Mouse (Mus musculus) adrenal gland, postnatal 14 days (tissue): ENCODE measurements around the gene Gtf3c5. TPM values are rescaled to one million over a fixed set of nuclear protein-coding genes. Genes with fewer than 3 reads are reported as not detected.
A peak's percentile ranks its signal among the peaks of the same experiment; 100 is the strongest.

ENCODE experiments used
- DNase-seq: peaks from one replicate; pipeline ENCODE4 v3.0.0; 2021; ENCODE audit warnings: mixed read lengths
- long read RNA-seq, 2 experiments: library from polyadenylated mRNA; stranded (forward); transcript quantifications; one replicate each; pipeline ENCODE4 v2.0.0; 2021
- total RNA-seq: library from RNA; stranded (reverse); gene quantifications from 2 replicates; pipeline ENCODE4 v1.2.3, GENCODE M21; 2021

The Gtf3c5 gene
- 18.7 and 18.9 TPM in 2 replicates for total RNA-seq
- long read RNA-seq, experiment 1, transcript Gtf3c5-201 (12 exons, 2,739 nt), result major isoform, 8 of 28 reads
- long read RNA-seq, experiment 1, partial matches to known transcripts, result 2 of 28 reads
- long read RNA-seq, experiment 1, other reads (novel, unspliced or antisense), result 17 of 28 reads
- long read RNA-seq, experiment 2, partial matches to known transcripts, result 1 of 37 reads
- long read RNA-seq, experiment 2, other reads (novel, unspliced or antisense), result 34 of 37 reads

DNA sequence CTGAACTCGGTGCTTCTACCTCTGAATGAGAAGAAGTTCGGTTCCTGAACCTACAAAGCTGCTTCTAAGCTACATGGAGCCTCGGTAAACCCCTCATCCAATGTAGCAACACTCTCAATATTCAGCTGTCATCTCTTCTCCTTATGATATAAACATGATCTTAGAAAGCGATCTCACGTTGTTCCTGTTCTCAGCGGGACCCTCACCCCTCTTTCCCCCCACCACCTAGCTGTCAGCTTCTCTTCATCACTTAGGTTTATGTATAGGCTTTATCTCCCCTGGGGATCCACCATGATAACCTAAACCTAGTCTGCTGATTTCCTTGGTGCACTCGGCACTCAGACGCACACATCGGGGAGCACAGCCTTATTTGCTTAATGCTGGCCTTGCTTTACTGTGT is at the start of gene Gtf3c5:
Gene Gtf3c5 (minus strand): TSS at position 101 of the 400 bp plus-strand sequence.
- DNase-seq, result no peak

GRCm38 (mm10) chr2:28633136-28633535 is 49.6 kb upstream of the Gtf3c5 start:
- no peak for DNase-seq

GRCm38 (mm10) chr2:28632626-28633025 is 49.1 kb upstream of the Gtf3c5 start:
- no peak for DNase-seq

GRCm38 (mm10) chr2:28629911-28630381 is 46.4 kb upstream of the Gtf3c5 start:
- no peak for DNase-seq

DNA sequence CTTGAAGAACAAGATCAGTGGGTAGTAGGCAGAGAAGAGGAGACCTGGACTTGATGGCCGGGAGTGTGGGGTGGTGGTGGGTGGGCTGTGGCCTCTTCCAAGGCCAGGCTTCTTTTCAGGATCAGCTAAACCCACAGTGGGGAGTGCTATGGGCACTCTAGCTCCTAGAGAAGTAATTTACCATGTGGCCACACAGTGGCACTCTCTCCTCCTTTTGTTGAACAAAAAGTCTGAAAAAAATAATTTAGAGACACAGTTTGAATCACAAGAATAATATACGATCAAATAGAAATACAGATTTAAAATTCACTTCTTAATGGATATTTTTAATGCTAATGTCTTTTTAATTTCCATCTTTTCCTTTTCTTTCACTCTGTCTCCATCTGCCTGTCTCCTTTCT is 44.5 kb upstream of the Gtf3c5 start:
- DNase-seq, result no peak

DNA sequence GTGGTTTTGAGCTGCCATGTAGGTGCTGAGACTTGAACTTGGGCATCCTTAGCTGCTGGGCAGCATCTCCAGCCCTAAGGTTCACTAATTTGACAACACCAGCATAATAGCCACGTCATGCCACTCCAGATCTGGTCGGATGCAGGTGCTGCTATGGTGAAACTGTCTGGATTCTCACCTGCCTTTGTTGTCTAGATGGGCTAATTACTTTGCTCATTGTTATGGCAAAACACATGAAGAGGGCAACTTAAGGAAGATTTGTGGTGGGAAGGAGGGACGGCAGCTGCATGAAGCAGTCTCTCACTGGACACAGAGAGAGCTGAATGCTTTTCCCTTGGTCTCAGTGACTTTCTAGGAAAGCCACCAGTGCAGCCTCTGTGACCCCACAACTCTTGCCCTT is 42.5 kb upstream of the Gtf3c5 start:
- no peak for DNase-seq

GRCm38 (mm10) chr2:28624870-28625269 is 41.3 kb upstream of the Gtf3c5 start:
- DNase-seq, result no peak

DNA sequence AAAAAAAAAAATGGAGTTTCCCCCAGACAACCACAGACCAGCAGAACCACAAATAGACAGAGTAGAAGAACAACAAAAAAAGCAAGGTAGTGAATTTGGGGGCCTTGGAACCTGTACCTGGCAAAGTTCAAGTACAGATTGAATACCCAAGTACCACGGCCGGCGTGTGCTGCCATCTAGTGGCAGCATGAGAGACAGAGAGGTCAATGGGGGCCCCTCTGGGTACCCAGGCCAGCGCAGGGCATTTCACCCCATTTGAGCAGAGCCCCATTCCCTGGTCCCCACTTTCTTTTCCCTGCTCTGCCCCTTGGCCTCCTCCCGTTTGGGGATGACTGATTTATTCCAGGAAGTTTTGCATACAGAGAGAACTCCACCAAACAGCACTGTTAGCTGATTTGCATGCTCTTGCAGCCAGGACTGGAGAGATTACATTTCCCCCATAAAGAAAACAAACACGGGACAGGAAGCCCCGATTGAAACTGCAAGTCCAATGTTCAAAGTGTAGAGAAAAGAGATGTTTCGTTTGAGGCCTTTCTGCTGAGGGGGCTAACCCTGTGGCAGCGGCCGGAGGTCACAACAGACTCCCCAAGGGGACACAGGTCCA is 39.1 kb upstream of the Gtf3c5 start:
- DNase-seq, result peak; percentile 63

- DNase-seq, result peak; percentile 55
Measured at GRCm38 (mm10) chr2:28621664-28622171, 38.2 kb upstream of the Gtf3c5 start, which contains the start of gene Gfi1b. Gene Gfi1b (minus strand): TSS chr2:28621982.

DNA sequence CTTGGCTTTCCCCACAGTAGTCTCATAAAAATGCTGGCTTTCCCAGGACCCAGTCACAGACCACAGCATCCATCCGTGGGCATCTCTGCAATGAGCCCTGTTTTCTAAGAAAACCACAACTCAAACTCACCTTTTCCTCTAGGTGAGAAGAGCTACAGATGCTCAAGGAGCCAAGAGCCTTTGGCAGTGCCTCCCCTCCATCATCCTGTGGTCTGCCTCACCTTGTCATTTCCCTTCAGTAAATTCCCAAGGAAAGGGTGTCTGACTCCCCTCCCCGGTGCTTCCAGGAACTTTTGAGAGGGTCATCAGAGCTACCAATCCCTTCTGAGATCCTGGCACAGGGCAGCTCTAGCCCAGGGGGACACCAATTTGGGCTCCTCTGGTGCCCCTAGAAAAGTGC is 37.6 kb upstream of the Gtf3c5 start:
- no peak for DNase-seq

GRCm38 (mm10) chr2:28620522-28620921 is 37.0 kb upstream of the Gtf3c5 start:
- no peak for DNase-seq

GRCm38 (mm10) chr2:28619369-28619768 is 35.8 kb upstream of the Gtf3c5 start:
- no peak for DNase-seq

- DNase-seq, result no peak
Measured at GRCm38 (mm10) chr2:28618777-28619336, 35.3 kb upstream of the Gtf3c5 start.

DNA sequence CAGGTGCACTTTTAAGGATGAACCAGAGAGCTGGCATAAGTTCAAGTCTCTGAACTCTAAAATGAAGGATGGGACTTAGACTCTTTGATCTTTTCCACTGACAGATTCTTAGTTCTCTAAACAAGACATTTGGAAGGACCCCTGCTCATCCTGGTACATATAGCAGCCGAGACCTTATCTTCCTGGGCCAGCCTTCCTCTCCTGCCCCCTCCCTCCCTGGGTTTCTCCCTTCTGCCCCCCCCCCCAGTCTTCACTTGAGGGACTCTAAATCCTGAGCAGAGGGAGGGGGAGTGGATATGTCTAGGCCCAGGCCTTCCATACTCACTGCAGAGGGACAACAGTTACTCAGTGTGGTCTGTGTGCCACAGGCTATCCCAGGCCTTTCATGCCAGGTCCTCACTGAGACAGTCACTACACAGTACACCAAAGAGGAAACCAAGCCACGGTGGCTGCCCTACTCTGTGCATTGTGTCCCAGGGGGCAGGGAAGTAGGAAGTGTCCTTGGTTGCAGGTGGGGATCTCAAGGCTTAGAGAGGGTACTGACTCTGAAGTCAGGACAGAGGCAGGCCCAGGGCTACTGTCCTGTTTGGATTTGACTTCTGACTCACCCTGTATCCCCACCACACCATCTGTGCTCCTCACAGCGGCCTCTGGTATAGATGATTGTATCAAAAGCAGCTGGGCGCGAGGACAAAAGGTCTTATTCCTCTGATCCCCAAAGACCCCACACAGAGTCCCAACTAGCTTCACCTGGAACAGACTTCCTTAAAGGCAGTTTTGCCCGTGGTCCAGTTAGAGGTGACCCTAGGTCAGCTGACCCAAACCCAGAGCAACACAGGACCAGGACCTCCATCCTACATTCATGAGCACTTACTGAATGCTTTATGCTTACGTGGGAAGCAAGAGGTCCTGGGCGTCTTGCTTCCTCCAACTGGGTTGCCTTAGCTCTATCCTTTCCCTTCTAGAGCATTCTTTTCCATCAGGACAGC is 34.2 kb upstream of the Gtf3c5 start:
- no peak for DNase-seq

- no peak for DNase-seq
Measured at GRCm38 (mm10) chr2:28616874-28617273, 33.3 kb upstream of the Gtf3c5 start.

GRCm38 (mm10) chr2:28616358-28616757 is 32.8 kb upstream of the Gtf3c5 start:
- no peak for DNase-seq

- no peak for DNase-seq
Measured at GRCm38 (mm10) chr2:28613599-28613998, 30.0 kb upstream of the Gtf3c5 start.

DNA sequence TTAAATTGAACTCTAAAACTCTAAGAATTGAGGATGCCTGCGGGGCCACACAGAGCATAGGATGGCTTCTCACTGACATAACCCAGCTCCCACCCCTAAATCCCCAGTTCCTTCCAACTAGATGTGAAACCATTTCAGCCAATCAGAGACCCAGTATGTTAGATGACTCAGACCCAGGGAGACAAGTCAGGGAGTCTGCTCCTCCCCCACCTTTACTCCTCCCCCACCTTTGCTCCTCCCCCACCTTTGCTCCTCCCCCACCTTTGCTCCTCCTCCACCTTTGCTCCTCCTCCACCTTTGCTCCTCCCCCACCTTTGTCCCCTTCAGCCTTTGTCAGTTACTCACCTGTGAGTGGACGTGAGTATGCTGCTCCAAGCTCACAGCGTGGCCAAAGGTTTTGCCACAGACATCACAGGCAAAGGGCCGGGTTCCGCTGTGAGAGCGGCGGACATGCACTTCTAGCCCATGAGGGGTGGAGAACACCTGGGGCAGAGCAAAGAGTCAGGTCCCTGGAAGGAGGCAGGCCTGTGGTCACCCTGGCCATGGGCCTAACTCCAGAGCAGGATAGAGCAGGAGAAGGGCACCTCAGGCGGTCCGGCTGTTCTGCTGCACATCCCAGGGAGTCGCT is 29.0 kb upstream of the Gtf3c5 start:
- no peak for DNase-seq

- DNase-seq, result no peak
Measured at GRCm38 (mm10) chr2:28611407-28611787, 27.8 kb upstream of the Gtf3c5 start.

GRCm38 (mm10) chr2:28610716-28611406 is 27.3 kb upstream of the Gtf3c5 start:
- no peak for DNase-seq

DNA sequence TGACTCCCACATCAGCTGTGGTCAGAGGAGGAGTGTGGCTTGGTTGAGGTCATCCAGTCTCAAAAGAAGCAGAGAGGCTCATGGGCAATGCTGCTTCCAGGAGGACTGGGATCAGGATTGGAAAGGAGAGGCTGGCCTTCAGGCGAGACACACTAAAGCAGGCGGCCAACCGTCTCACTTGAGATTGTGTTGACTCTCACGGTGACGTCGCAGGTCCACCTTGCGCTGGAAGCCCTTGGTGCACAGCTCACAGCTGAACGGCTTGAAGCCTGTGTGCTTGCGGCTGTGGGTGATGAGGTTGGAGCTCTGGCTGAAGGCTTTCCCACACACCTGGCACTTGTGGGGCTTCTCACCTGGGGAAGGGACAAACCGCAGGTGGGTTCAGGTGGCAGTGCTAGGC is 26.3 kb upstream of the Gtf3c5 start:
- DNase-seq, result no peak
